Mouse (Mus musculus): ENCODE measurements around the gene Egln2. TPM values are rescaled to one million over a fixed set of nuclear protein-coding genes. Genes with fewer than 3 reads are reported as not detected.

Egln2 gene
- polyA plus RNA-seq, 1 experiment from 2014 or later = 28.2 TPM

DNA sequence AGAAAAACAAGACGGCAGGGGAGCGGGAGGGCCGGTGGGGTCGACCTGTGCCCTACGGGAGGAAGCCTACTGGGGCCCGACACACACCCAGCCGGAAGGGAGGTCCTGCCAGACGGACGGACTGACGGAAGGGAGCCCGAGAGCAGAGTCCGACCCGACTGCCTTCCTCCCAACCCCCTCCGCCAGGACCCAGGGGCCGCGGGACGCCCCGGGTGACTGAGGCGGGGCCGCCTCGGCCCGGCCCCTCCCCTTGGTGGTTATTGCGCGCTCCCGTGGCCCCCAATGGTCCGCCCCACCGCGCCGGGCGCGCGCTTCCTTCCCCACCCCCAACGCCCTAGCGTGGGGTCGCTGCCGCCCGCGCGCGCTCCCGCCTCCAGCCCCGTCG is 381 bp downstream of the Egln2 start:
- Histone ChIP-seq H3K27ac (ENCODE audit: low read length) (peak overlapping the region; percentile 95), H3K4me1 (ENCODE audit: control insufficient read depth, low read depth, low read length) (peaks cover 49% of the 10 kb centered on the region), H3K36me3 (ENCODE audit: control insufficient read depth, insufficient read depth) (no peaks in the 10 kb centered on the region), H3K4me2 (ENCODE audit: low read depth, low read length) (peak overlapping the region; percentile 87), H3K9ac (ENCODE audit: low read depth, low read length) (peak overlapping the region; percentile 87), H3K4me3 (ENCODE audit: low read depth, low read length) (peak overlapping the region; percentile 77), H3K27me3 (ENCODE audit: control insufficient read depth, insufficient read depth, low read depth, low read length) (no peaks in the 10 kb centered on the region), H3K9me3 (replicated peaks; ENCODE audit: control insufficient read depth, low read length) (no peaks in the 10 kb centered on the region)
- peak; percentile 81 for ATAC-seq (ENCODE audit: low read depth)
- 0% methylated on average over 21 of the region's 43 CpGs for WGBS (ENCODE audit: insufficient replicate concordance)

DNA sequence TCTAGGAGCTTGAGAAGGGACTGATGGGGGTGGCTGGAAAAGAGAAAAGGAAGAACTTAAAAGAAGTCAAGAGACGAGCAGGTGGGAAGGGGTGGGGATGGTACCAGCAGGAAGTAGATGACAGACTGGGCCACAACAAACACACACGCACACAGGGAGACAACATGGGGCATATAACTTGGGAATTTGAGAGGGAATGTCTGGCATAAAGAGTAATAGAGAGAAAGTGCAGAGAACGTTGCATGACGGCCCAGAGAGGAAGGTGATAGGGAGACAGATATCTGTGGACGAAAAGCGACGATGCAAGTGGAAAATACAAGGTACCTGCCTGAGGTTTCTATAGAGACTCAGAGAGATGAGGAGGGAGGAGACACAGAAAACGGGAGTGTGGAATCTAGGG is 906 bp downstream of the Egln2 start:
- peak overlapping the region; percentile 77 for H3K4me3 ChIP-seq (ENCODE audit: low read depth, low read length)
- no peak for ATAC-seq (ENCODE audit: low read depth)
- H3K9me3 ChIP-seq (replicated peaks; ENCODE audit: control insufficient read depth, low read length) = no peaks in the 10 kb centered on the region
- no peaks in the 10 kb centered on the region for H3K36me3 ChIP-seq (ENCODE audit: control insufficient read depth, insufficient read depth)
- peaks cover 54% of the 10 kb centered on the region for H3K4me1 ChIP-seq (ENCODE audit: control insufficient read depth, low read depth, low read length)
- 3% methylated on average over 8 of the region's 8 CpGs for WGBS (ENCODE audit: insufficient replicate concordance)
- peak overlapping the region; percentile 87 for H3K4me2 ChIP-seq (ENCODE audit: low read depth, low read length)
- peak overlapping the region; percentile 95 for H3K27ac ChIP-seq (ENCODE audit: low read length)
- no peaks in the 10 kb centered on the region for H3K27me3 ChIP-seq (ENCODE audit: control insufficient read depth, insufficient read depth, low read depth, low read length)
- peak overlapping the region; percentile 87 for H3K9ac ChIP-seq (ENCODE audit: low read depth, low read length)

DNA sequence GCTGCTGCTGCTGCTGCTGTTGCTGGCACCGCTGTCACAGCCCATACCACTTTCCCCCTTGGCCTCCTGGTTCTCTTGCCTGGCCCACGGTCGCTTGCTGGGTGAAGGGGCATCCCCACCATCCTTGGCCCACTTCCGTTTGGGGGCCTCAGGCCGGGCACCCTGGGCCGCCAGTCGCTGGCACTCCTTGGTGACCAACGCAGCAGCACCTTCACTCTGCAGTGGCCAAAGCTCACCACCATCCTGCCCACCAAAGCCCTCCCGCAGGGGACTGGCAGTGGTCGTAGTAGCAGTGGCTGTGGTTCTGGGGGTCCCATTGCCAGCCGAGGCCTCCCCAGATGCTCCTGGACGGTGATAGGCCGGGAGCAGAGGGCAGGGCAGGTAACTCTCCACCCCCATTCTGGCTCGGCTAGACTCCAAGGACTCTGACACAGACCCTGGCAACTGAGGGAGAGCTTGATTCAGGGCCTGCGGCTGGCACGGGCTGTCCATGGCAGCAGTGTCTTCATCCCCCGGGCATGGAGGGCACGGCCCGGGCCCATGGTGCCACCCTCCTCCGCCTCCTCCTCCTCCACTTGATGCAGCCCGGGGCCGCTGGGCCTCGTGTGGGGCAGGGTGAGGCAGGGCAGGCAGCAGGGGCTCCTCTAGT is 1.5 kb downstream of the Egln2 start:
- no peak overlapping the region; the same call in 1 of the 2 replicates for H3K27ac ChIP-seq (ENCODE audit: low read length)
- H3K27me3 ChIP-seq (ENCODE audit: control insufficient read depth, insufficient read depth, low read depth, low read length) = no peaks in the 10 kb centered on the region
- peaks cover 60% of the 10 kb centered on the region for H3K4me1 ChIP-seq (ENCODE audit: control insufficient read depth, low read depth, low read length)
- H3K4me3 ChIP-seq (ENCODE audit: low read depth, low read length) = peak overlapping the region; percentile 77
- H3K36me3 ChIP-seq (ENCODE audit: control insufficient read depth, insufficient read depth) = no peaks in the 10 kb centered on the region
- H3K9ac ChIP-seq (ENCODE audit: low read depth, low read length) = peak overlapping the region; percentile 87
- peak overlapping the region; percentile 87 for H3K4me2 ChIP-seq (ENCODE audit: low read depth, low read length)
- H3K9me3 ChIP-seq (replicated peaks; ENCODE audit: control insufficient read depth, low read length) = no peaks in the 10 kb centered on the region
- 75% methylated on average over 23 of the region's 23 CpGs for WGBS (ENCODE audit: insufficient replicate concordance)
- ATAC-seq (ENCODE audit: low read depth) = no peak

DNA sequence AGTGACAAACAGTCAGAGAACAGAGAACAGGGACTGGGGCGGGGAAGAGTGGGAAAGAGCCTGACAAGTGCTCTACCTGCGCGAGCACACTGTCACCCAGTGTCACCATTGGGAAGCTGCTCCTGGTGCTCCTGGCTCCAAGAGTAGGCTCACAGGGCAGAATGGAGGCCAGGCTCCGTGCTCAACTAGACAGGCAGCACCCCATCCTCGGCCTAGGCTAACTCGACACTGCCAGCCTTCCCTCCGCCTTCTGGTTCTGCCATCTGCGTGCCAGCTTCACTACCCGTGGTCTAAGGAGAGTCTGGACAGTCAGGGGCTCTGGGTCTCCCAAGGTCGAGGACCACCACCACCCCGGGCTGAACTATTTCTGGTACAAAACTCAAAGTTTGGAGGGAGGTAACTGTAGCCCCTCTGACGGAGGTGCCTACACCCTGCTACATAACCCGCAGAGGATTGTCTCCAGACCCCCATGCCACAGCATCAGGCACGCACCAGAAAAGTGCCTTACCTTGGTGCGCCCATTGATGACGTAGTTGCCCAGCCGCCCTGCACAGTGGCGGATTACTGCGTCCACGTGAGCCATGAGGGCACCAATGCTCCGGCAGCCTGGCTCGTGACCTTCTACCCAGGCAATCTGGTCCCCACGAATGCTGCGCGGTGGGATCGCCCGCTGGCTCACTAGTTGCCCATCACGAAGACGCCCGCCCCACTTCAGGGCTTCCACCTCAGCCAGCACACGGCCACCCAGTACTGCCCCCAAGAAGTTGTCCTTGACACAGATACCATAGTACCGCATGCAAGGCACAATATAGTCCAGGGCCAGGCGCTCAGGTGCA is 2.3 kb downstream of the Egln2 start:
- no peak overlapping the region for H3K4me3 ChIP-seq (ENCODE audit: low read depth, low read length)
- H3K4me2 ChIP-seq (ENCODE audit: low read depth, low read length) = peak overlapping the region; percentile 87; the same call in 1 of the 2 replicates
- no peak for ATAC-seq (ENCODE audit: low read depth)
- no peaks in the 10 kb centered on the region; the same call in 1 of the 2 replicates for H3K36me3 ChIP-seq (ENCODE audit: control insufficient read depth, insufficient read depth)
- peaks cover 60% of the 10 kb centered on the region for H3K4me1 ChIP-seq (ENCODE audit: control insufficient read depth, low read depth, low read length)
- no peak overlapping the region for H3K27ac ChIP-seq (ENCODE audit: low read length)
- no peak overlapping the region for H3K9ac ChIP-seq (ENCODE audit: low read depth, low read length)
- no peaks in the 10 kb centered on the region for H3K9me3 ChIP-seq (replicated peaks; ENCODE audit: control insufficient read depth, low read length)
- 84% methylated on average over 33 of the region's 33 CpGs for WGBS (ENCODE audit: insufficient replicate concordance)
- no peaks in the 10 kb centered on the region for H3K27me3 ChIP-seq (ENCODE audit: control insufficient read depth, insufficient read depth, low read depth, low read length)

DNA sequence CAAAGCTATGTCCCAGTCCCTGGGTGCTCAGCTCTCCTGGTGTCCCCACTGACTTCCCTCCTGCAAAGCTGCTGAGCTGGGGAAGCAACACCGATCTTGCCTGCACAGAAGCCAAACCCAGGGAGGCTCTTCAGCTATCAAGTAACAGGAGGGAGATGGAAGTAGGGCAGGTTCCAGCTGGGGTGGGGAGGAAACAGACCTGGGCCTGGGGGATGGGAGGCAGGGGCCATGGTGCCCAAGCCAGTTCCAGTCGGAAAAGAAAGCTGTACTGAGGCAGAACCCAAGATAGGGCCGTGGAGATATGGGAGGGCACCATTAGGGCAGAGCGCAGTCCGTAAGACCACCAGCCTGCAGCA is 3.2 kb downstream of the Egln2 start:
- no peak overlapping the region for H3K9ac ChIP-seq (ENCODE audit: low read depth, low read length)
- peaks cover 56% of the 10 kb centered on the region for H3K4me1 ChIP-seq (ENCODE audit: control insufficient read depth, low read depth, low read length)
- 82% methylated on average over 5 of the region's 5 CpGs for WGBS (ENCODE audit: insufficient replicate concordance)
- peaks cover 8% of the 10 kb centered on the region for H3K36me3 ChIP-seq (ENCODE audit: control insufficient read depth, insufficient read depth)
- H3K27me3 ChIP-seq (ENCODE audit: control insufficient read depth, insufficient read depth, low read depth, low read length) = no peaks in the 10 kb centered on the region
- H3K4me2 ChIP-seq (ENCODE audit: low read depth, low read length) = no peak overlapping the region
- H3K9me3 ChIP-seq (replicated peaks; ENCODE audit: control insufficient read depth, low read length) = no peaks in the 10 kb centered on the region
- H3K27ac ChIP-seq (ENCODE audit: low read length) = no peak overlapping the region
- no peak overlapping the region for H3K4me3 ChIP-seq (ENCODE audit: low read depth, low read length)
- no peak for ATAC-seq (ENCODE audit: low read depth)

DNA sequence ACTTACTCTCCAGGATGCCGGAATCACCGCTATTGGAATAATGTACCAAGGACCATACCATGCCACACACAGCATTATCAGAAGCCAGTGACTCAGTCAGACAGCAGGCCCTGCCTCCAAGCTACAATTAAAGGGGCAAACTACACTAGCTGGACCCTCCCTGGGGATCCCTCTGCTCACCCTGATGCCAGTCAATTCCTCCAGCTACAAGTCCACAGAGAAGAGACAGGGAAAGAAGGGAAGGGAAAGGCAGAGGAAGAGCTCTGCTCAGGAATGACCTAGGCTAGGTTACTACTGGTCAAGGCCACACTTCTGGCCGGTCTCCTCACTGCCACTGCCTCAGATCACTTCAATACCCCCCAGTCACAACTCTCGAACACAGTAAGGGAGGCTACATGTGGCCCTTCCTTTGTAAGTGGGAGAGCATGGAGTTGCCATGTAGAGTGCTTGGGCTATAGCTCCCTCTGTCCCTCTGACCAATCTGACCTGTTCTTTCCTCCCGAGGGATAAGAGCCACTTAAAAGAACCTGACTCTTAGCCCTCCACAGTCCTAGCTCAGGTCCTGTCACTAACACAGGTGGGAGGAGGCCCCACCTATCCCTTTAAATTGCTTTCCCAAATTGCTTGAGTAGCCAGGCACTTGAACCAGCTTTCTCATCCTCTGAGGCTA is 3.7 kb downstream of the Egln2 start:
- peaks cover 51% of the 10 kb centered on the region for H3K4me1 ChIP-seq (ENCODE audit: control insufficient read depth, low read depth, low read length)
- no peak overlapping the region for H3K9ac ChIP-seq (ENCODE audit: low read depth, low read length)
- no peak overlapping the region for H3K4me3 ChIP-seq (ENCODE audit: low read depth, low read length)
- H3K27ac ChIP-seq (ENCODE audit: low read length) = no peak overlapping the region
- ATAC-seq (ENCODE audit: low read depth) = no peak
- peaks cover 13% of the 10 kb centered on the region for H3K36me3 ChIP-seq (ENCODE audit: control insufficient read depth, insufficient read depth)
- WGBS (ENCODE audit: insufficient replicate concordance) = 61% methylated on average over 5 of the region's 5 CpGs
- H3K4me2 ChIP-seq (ENCODE audit: low read depth, low read length) = no peak overlapping the region
- H3K27me3 ChIP-seq (ENCODE audit: control insufficient read depth, insufficient read depth, low read depth, low read length) = no peaks in the 10 kb centered on the region
- no peaks in the 10 kb centered on the region for H3K9me3 ChIP-seq (replicated peaks; ENCODE audit: control insufficient read depth, low read length)

DNA sequence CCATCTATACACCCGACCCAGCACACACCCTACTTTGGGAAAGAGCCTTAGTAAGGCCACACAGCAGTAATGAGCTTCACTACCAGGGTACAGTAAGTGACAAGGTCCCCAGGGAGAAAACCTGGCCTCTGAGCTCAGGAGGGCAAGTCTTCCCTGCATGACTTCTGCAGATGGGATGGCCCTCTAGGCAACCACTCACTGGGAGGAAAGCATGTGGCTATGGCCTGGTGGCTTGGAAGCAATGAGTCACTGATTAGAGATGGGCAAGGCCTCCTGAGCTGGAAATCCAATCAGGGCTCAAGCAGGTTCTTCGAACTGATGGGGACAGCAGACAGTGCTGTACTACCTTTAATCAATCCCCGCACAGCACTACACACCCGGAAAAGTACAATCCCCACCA is 4.9 kb downstream of the Egln2 start:
- Histone ChIP-seq H3K27ac (ENCODE audit: low read length) (no peak overlapping the region), H3K27me3 (ENCODE audit: control insufficient read depth, insufficient read depth, low read depth, low read length) (no peaks in the 10 kb centered on the region), H3K9me3 (replicated peaks; ENCODE audit: control insufficient read depth, low read length) (no peaks in the 10 kb centered on the region), H3K4me3 (ENCODE audit: low read depth, low read length) (no peak overlapping the region), H3K36me3 (ENCODE audit: control insufficient read depth, insufficient read depth) (peaks cover 16% of the 10 kb centered on the region), H3K4me1 (ENCODE audit: control insufficient read depth, low read depth, low read length) (peaks cover 43% of the 10 kb centered on the region), H3K9ac (ENCODE audit: low read depth, low read length) (no peak overlapping the region), H3K4me2 (ENCODE audit: low read depth, low read length) (no peak overlapping the region)
- WGBS (ENCODE audit: insufficient replicate concordance) = 73% methylated on average over 4 of the region's 4 CpGs
- ATAC-seq (ENCODE audit: low read depth) = no peak

DNA sequence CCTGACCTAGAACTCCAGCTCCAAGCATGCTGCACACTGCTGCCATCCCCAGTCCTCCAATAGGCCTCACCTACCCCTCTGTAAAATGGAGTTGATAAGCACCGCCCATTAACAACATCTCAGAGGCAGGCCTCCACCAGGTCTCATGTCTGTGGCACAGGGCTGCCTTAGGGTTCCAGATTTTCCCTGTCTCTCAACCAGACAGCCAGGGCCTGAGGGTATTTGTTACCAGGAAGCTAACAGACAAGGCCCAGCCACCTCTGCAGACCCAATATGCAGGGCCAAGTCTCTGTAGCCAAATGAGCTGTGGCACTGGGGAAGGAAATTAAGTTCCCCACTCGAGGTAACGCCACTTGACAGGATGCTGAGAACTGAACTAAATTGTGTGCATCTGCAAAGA is 5.7 kb downstream of the Egln2 start:
- Histone ChIP-seq H3K9ac (ENCODE audit: low read depth, low read length) (no peak overlapping the region), H3K36me3 (ENCODE audit: control insufficient read depth, insufficient read depth) (peaks cover 16% of the 10 kb centered on the region), H3K4me3 (ENCODE audit: low read depth, low read length) (no peak overlapping the region), H3K27me3 (ENCODE audit: control insufficient read depth, insufficient read depth, low read depth, low read length) (no peaks in the 10 kb centered on the region), H3K4me2 (ENCODE audit: low read depth, low read length) (no peak overlapping the region), H3K4me1 (ENCODE audit: control insufficient read depth, low read depth, low read length) (peaks cover 43% of the 10 kb centered on the region), H3K27ac (ENCODE audit: low read length) (no peak overlapping the region), H3K9me3 (replicated peaks; ENCODE audit: control insufficient read depth, low read length) (no peaks in the 10 kb centered on the region)
- no peak for ATAC-seq (ENCODE audit: low read depth)
- WGBS (ENCODE audit: insufficient replicate concordance) = 57% methylated on average over 3 of the region's 3 CpGs

DNA sequence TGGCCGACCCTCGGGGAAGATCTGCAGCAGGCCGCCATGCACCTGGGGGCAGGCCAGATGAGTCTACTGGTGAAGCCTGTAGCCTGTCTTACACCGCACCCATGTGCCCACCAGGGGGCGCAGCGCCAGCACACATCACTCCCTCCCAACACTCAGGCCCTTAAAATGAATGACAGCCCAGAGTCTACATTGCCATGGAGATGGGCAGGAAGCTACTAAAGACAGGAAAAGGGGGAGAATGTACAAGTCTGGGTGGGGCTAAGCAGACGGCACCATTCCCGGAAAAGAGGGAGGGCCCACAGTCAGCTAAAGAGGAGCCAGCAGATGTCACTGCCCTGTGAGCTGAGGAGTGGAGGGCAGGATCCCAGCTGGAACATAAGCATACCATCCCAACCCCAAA is 6.7 kb downstream of the Egln2 start:
- Histone ChIP-seq H3K4me2 (ENCODE audit: low read depth, low read length) (no peak overlapping the region), H3K4me1 (ENCODE audit: control insufficient read depth, low read depth, low read length) (peaks cover 34% of the 10 kb centered on the region), H3K27me3 (ENCODE audit: control insufficient read depth, insufficient read depth, low read depth, low read length) (no peaks in the 10 kb centered on the region), H3K9me3 (replicated peaks; ENCODE audit: control insufficient read depth, low read length) (no peaks in the 10 kb centered on the region), H3K27ac (ENCODE audit: low read length) (no peak overlapping the region), H3K9ac (ENCODE audit: low read depth, low read length) (no peak overlapping the region), H3K36me3 (ENCODE audit: control insufficient read depth, insufficient read depth) (peaks cover 16% of the 10 kb centered on the region), H3K4me3 (ENCODE audit: low read depth, low read length) (no peak overlapping the region)
- peak; percentile 78 for ATAC-seq (ENCODE audit: low read depth)
- WGBS (ENCODE audit: insufficient replicate concordance) = 8% methylated on average over 8 of the region's 8 CpGs

Measured in liver, embryonic 16.5 days (tissue).